Mouse (Mus musculus) ES-Bruce4 (cell line): ENCODE data around the gene Ndufa3. TPM values are rescaled to one million over a fixed set of nuclear protein-coding genes. Genes with fewer than 3 reads are reported as not detected.
"Not testable (repeated sequence)": the region's sequence is repeated elsewhere in the genome, so short reads cannot be mapped to it uniquely, and the experiment has no call there.

ENCODE experiments used
- H3K27ac ChIP-seq: 2 replicates; pipeline ENCODE4 v1.5.1; 2012; ENCODE audit warnings: low read length, inconsistent platforms; ENCODE audit not compliant: insufficient read depth
- H3K27me3 ChIP-seq: 2 replicates; pipeline ENCODE4 v1.6.1; 2012; ENCODE audit warnings: mild to moderate bottlenecking, low read length, inconsistent platforms; ENCODE audit not compliant: control insufficient read depth, poor library complexity, insufficient read depth, severe bottlenecking
- H3K36me3 ChIP-seq: 2 replicates; pipeline ENCODE4 v1.6.1; 2012; ENCODE audit warnings: inconsistent platforms, mild to moderate bottlenecking, low read length, moderate library complexity; ENCODE audit not compliant: control insufficient read depth, poor library complexity, insufficient read depth, severe bottlenecking
- H3K4me1 ChIP-seq: one replicate; pipeline ENCODE4 v1.8.1; 2011; ENCODE audit warnings: low read length; ENCODE audit not compliant: control insufficient read depth, insufficient read depth
- H3K4me3 ChIP-seq: 2 replicates; pipeline ENCODE4 v1.5.1; 2011; ENCODE audit warnings: low read depth, mild to moderate bottlenecking, low read length
- H3K9ac ChIP-seq: 2 replicates; pipeline ENCODE4 v1.6.1; 2012; ENCODE audit warnings: low read depth, mild to moderate bottlenecking, inconsistent platforms; ENCODE audit not compliant: poor library complexity, severe bottlenecking
- H3K9me3 ChIP-seq: replicated peaks from 2 replicates; pipeline ENCODE4 v1.6.1; 2012; ENCODE audit warnings: mild to moderate bottlenecking, low read length, inconsistent platforms; ENCODE audit not compliant: control insufficient read depth, poor library complexity, insufficient read depth, severe bottlenecking
- CTCF ChIP-seq: IDR thresholded peaks from one replicate; pipeline ENCODE4 v1.8.1; 2011; ENCODE audit warnings: low read depth, low read length
- EP300 ChIP-seq: IDR thresholded peaks from 2 replicates; pipeline ENCODE4 v1.6.1; 2011; ENCODE audit warnings: low read depth, low read length; ENCODE audit not compliant: insufficient read depth
- POLR2A ChIP-seq: IDR thresholded peaks from one replicate; pipeline ENCODE4 v1.8.1; 2011; ENCODE audit warnings: low read length; ENCODE audit not compliant: insufficient read depth
- polyA plus RNA-seq: library from polyadenylated mRNA; stranded (reverse); fragments of >200 nt; gene quantifications from 2 replicates; pipeline ENCODE4 v1.2.4, GENCODE M21; 2011; ENCODE audit warnings: low read depth; ENCODE audit not compliant: missing spikeins, insufficient read depth, insufficient read length

Ndufa3 gene
- polyA plus RNA-seq = 266 and 305 TPM in 2 replicates

DNA sequence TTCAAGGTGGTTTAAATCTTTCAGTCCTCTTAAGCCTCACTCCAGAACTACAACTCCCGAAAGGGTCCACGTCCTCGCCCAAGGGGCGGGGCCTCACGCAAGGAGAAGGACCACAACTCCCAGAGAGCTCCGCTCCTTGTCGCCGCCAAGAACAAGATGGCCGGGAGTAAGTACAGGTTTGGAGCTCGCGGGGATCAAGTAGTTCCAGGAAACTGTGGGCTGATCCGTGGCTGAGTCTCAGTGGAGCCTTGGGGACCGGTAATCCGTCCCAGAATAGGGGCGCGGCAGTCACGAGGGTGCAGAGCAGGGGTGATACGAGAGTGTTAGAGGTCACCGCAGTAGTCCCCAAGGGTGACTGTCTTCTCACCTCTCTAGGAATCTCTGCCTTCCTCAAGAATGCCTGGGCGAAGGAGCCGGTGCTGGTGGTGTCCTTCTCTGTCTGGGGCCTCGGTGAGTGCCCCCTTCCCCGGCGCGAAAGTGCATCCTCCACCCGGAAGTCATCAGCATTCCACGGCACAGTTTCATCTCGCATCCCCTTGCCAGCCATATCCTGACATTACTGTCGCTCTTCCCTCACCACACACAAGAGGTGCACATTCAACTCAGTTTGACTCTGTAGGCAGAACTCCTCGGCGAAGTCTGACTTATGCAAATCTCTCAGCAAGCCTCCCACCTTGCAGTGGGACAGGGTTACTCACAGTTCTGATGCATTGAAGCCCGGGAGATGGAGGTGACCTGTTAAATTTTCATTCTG, at the start of gene Ndufa3:
TSS of gene Ndufa3 (plus strand) at position 132 of the 754 bp plus-strand sequence.
- Histone ChIP-seq H3K27me3 (no peaks in the 10 kb centered on the region), H3K9me3 (no peaks in the 10 kb centered on the region), H3K4me3 (peak within 1 kb of the TSS; percentile 98), H3K4me1 (no peaks in the 10 kb centered on the region), H3K27ac (no peak within 1 kb of the TSS), H3K9ac (peak within 1 kb of the TSS; percentile 84), H3K36me3 (peaks cover 13% of the 10 kb centered on the region; the same call in 1 of the 2 replicates)
- TF ChIP-seq POLR2A (peak; percentile 32), EP300 (no peak), CTCF (no peak)

DNA sequence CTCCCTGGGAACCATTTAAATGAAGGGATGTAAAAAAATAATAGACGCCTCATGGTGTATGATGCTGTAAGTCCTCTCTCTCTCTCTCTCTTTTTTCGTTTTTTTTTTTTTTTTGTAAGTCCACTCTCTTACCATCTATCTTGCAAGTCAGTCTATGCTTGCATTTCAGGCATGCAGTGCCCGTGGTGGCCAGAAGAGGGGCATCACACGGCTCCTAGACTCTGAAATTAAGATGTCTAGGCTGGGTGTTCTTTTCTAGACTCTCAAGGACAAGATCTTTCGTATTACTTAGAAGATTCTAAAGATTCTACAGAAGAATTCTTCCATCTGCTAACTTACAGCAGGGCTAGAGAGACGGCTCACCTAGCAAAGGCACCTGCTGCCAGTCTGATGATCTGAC, 47.4 kb upstream of the Ndufa3 start:
- Histone ChIP-seq H3K36me3 (0 out of 2 replicates have a peak, but pooled peaks cover 2% of the 10 kb centered on the region), H3K4me3 (no peak overlapping the region), H3K9ac (no peak overlapping the region), H3K27ac (no peak overlapping the region), H3K4me1 (no peaks in the 10 kb centered on the region), H3K27me3 (no peaks in the 10 kb centered on the region), H3K9me3 (peaks cover 21% of the 10 kb centered on the region)
- TF ChIP-seq POLR2A (no peak), EP300 (no peak), CTCF (no peak)

DNA sequence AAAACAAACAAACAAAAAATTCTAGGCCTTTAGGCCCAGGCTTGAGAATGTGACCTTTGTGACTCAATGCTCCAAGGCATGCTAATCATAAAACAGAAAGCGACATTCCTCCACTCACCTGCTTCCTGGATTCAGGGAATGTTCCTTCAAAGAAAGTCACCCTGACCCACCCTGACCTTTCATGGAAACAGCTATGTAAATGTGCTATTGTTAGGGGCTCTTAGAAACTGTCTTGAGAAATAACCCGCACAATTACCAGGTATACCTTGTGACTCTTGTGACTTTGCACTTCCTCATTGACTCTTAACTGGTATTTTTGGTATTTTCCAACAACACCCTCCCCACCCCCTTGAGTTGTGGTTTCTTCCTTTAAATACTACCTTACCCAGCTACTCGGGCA, 46.6 kb upstream of the Ndufa3 start:
- Histone ChIP-seq H3K9me3 (peaks cover 22% of the 10 kb centered on the region), H3K27ac (peak overlapping the region; percentile 70)
- not testable (repeated sequence) for H3K27me3 ChIP-seq, H3K4me1 ChIP-seq, H3K36me3 ChIP-seq, H3K9ac ChIP-seq, H3K4me3 ChIP-seq
- TF ChIP-seq EP300 = 0 out of 2 replicates have a peak, but pooled peaks have one; percentile 11

DNA sequence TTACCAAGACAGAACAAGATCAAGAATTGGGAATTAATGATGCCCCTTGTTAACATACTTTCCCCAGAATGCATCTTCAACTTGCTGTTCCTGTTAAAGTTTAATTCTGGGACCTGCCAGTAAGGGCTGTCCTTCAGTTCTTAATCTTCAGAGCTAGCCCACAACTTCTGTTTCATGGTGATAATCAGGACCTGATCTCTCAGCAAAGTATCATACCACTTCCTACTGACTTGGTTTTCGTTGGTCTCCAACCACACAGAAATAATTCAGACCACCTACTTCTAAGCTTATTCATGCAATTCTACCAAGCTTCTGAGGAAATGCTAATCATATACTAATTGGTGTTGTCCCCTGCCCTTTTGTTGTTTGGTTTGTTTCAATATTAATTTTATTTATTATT, 45.3 kb upstream of the Ndufa3 start:
- Histone ChIP-seq H3K36me3 (0 out of 2 replicates have a peak, but pooled peaks cover 2% of the 10 kb centered on the region), H3K27me3 (no peaks in the 10 kb centered on the region), H3K9ac (no peak overlapping the region), H3K4me1 (no peaks in the 10 kb centered on the region), H3K27ac (peak overlapping the region; percentile 17; the same call in 1 of the 2 replicates), H3K4me3 (no peak overlapping the region), H3K9me3 (peaks cover 22% of the 10 kb centered on the region)
- TF ChIP-seq EP300 (no peak), CTCF (no peak), POLR2A (no peak)

DNA sequence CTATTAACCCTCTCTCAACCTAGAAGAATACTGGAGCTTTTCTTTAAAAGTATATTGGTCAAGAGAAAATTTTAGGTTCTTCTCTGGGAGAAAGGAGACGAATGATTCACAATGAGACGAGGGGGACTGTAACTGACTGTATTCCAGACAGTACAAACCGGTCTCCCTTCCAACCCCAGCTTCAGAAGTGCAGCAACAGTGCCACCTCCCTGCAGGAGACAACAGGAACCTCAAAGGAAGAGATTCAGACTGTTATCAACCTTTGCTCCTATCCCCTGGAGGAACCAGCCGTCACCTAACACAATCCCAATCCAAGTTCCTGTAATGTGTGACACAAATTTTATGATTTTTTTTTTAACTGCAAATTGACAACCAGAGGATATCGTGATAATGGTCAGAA, 43.0 kb upstream of the Ndufa3 start:
- Histone ChIP-seq H3K27me3 (no peaks in the 10 kb centered on the region), H3K9ac (no peak overlapping the region), H3K4me3 (no peak overlapping the region), H3K36me3 (0 out of 2 replicates have a peak, but pooled peaks cover 5% of the 10 kb centered on the region), H3K4me1 (no peaks in the 10 kb centered on the region), H3K9me3 (peaks cover 22% of the 10 kb centered on the region), H3K27ac (no peak overlapping the region)
- peak; percentile 24 for TF ChIP-seq CTCF
- no peak for TF ChIP-seq EP300

DNA sequence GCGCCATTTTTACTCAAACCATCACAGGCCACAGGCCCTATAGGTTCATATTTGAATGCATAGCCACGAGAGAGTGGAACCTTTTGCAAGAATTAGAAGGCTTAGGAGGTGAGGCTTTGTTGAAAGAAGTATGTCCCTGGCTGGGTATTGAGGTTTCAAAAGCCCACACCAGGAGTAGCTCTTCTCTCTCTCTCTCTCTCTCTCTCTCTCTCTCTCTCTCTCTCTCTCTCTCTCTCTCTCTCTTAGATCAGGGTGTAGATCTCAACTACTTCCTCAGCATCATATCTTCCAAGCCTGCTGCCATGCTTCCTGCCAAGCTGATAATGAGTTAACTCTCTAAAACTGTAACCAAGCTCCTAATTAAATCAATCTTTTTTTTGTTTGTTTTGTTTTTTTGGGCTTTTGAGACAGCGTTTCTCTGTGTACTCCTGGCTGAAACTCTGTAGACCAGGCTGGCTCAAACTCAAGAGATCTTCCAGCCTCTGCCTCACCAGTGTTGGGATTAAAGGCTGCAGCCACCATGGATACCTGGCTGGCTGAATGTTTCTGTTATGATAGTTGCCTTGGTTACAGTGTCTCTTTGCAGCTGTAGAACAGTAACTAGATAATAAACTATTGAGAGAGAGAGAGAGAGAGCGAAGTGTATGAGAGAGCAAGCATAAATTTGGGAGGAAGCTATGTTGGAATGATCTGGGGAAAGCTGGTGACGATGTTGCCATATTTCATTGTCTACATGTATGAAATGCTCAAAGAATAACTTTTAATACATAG, 40.6 kb upstream of the Ndufa3 start:
- TF ChIP-seq POLR2A (no peak), EP300 (no peak), CTCF (no peak)
- Histone ChIP-seq H3K4me3 (no peak overlapping the region), H3K9ac (no peak overlapping the region), H3K9me3 (peaks cover 12% of the 10 kb centered on the region), H3K27me3 (no peaks in the 10 kb centered on the region), H3K27ac (no peak overlapping the region), H3K36me3 (0 out of 2 replicates have a peak, but pooled peaks cover 4% of the 10 kb centered on the region), H3K4me1 (peaks cover 2% of the 10 kb centered on the region)
